Mouse (Mus musculus) erythroblast, embryonic 14.5 days (primary cell): Measurements from ENCODE around the gene Cc2d2b.

ENCODE experiments used
- GATA1 ChIP-seq: IDR thresholded peaks from 2 replicates; pipeline ENCODE4 v1.6.1; 2012; ENCODE audit warnings: low read length, inconsistent platforms, mixed read lengths
- TAL1 ChIP-seq: IDR thresholded peaks from 3 replicates; pipeline ENCODE4 v1.6.1; 2012; ENCODE audit warnings: low read length, inconsistent platforms, mixed read lengths

- TF ChIP-seq GATA1 (no peak), TAL1 (no peak)
These were observed 83.8 kb downstream of the Cc2d2b start for GRCm38 (mm10) chr19:40832361-40832760.
